Mouse (Mus musculus) limb, embryonic 10.5 days (tissue): ENCODE results near the gene Gpam. TPM values are rescaled to one million over a fixed set of nuclear protein-coding genes. Genes with fewer than 3 reads are reported as not detected.

Experiments
- DNase-seq: peaks from one replicate; pipeline ENCODE4 v3.0.0-alpha.2; 2017; ENCODE audit warnings: low spot score
- H3K27ac ChIP-seq: fragments of 300-500 bp; sonication (generic); 2 replicates; pipeline ENCODE4 v1.5.1; 2016; ENCODE audit warnings: mild to moderate bottlenecking
- H3K27me3 ChIP-seq: fragments of 300-500 bp; sonication (generic); 2 replicates; pipeline ENCODE4 v1.6.1; 2016; ENCODE audit warnings: low read depth, mild to moderate bottlenecking; ENCODE audit not compliant: poor library complexity, severe bottlenecking
- H3K36me3 ChIP-seq: fragments of 300-500 bp; sonication (generic); 2 replicates; pipeline ENCODE4 v1.6.1; 2016; ENCODE audit warnings: mild to moderate bottlenecking, moderate library complexity
- H3K4me1 ChIP-seq: fragments of 300-500 bp; sonication (generic); 2 replicates; pipeline ENCODE4 v1.6.1; 2016
- H3K4me3 ChIP-seq: fragments of 300-500 bp; sonication (generic); 2 replicates; pipeline ENCODE4 v1.5.1; 2016; ENCODE audit warnings: mild to moderate bottlenecking, moderate library complexity
- H3K9me3 ChIP-seq: fragments of 300-500 bp; sonication (generic); replicated peaks from 2 replicates; pipeline ENCODE4 v1.6.1; 2016; ENCODE audit warnings: mild to moderate bottlenecking
- WGBS: fragments of 180-500 bp; shearing (Covaris S2); methylation state at CpG from one replicate; pipeline ENCODE4 v1.1.7; 2016; 5-methylcytosine and 5-hydroxymethylcytosine counted together
- polyA plus RNA-seq: library from polyadenylated mRNA; unstranded; fragments of >200 nt; fragmentation: Nextera tagmentation; extraction: Ambion mirVana; gene quantifications from 2 replicates; pipeline ENCODE4 v1.2.1, GENCODE M21; 2016

Gpam gene
- polyA plus RNA-seq, 1 experiment from 2014 or later = 15.8 TPM

DNA sequence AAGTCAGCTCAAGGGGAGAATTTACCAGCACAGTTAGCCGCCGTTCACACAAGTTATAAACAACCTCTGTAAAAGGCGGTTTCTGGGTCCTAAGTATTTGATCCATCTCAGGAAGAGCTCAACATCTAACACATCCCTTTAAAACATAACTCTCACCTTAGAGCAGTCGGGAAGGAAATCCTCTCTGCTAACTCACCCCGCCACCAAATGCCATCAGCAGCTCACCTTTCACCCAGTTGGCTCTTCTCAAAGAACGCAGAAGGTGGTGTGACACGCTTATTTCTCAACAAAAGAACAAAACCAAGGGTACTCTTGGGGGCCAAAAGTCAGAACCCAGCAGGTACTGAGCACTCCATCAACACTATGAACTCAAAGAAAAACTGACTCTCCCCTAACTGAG lies 31.5 kb downstream of the Gpam start:
- WGBS = 94% methylated on average over 7 of the region's 7 CpGs
- Histone ChIP-seq H3K27me3 (no peaks in the 10 kb centered on the region), H3K9me3 (no peaks in the 10 kb centered on the region), H3K36me3 (peaks cover 25% of the 10 kb centered on the region), H3K4me3 (no peak overlapping the region), H3K27ac (no peak overlapping the region), H3K4me1 (peaks cover 16% of the 10 kb centered on the region)
- no peak for DNase-seq

DNA sequence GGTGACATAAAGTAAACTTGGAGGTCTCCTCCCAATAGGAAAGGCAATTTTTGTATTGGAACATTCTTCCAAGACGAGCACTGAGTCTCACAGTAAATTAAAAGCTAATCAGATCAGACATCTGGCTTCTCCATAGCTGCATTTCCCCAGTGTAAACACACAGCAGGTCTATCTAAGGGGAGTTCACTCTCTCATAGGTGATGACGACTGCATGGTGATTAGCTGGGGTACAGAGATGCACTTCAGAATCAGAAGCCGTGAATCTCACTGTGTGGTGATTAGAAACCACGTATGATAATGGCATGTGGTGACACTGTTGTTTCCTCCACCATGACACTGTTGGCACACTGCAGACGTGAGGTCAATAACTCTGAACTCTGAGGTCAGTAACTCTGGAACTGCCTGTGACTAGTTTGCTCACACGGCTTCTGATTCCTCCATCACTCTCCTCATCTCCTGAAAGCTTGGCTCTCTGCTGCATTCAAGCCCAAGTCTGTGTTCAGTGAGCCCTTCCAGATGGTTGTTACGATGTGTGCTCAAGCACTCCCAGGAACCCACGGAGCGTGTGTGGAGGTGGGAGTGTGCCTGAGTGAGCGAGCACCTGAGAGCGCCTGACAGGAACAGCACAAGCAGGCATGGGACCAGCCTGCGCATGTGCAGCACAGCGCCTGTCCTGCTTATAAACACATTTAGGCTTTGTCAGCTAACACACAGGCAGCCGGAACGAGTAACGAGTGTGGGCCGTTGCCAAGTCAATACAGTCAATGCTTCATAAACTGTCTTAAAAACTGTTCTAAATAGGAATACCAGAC lies 35.2 kb downstream of the Gpam start:
- Histone ChIP-seq H3K4me3 (no peak overlapping the region), H3K9me3 (no peaks in the 10 kb centered on the region), H3K36me3 (peaks cover 63% of the 10 kb centered on the region), H3K27me3 (no peaks in the 10 kb centered on the region), H3K27ac (no peak overlapping the region), H3K4me1 (no peaks in the 10 kb centered on the region)
- no peak for DNase-seq
- 92% methylated on average over 17 of the region's 17 CpGs for WGBS

DNA sequence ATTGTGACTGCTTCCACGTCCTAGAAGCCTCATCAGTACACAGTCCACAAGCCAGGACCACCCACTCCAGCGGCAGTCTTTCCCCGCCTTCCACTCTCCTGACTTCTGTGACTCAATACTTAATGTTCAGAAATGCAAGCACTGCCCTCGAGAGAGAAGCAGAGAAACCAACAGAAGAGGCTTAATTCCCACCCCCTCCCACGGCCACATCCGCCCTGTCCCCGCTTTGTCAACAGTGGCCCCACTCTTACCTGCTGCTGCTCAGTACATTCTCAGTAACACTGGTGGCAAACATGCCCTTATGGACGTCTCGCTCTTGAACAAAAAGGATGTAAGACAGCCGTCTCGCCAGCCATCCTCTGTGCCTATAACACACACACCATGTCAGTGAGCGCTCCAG lies 36.2 kb downstream of the Gpam start:
- no peak overlapping the region for H3K27ac ChIP-seq
- H3K27me3 ChIP-seq = no peaks in the 10 kb centered on the region
- no peak for DNase-seq
- H3K36me3 ChIP-seq = peaks cover 69% of the 10 kb centered on the region
- 93% methylated on average over 12 of the region's 12 CpGs for WGBS
- H3K9me3 ChIP-seq = no peaks in the 10 kb centered on the region
- H3K4me3 ChIP-seq = no peak overlapping the region
- H3K4me1 ChIP-seq = no peaks in the 10 kb centered on the region

DNA sequence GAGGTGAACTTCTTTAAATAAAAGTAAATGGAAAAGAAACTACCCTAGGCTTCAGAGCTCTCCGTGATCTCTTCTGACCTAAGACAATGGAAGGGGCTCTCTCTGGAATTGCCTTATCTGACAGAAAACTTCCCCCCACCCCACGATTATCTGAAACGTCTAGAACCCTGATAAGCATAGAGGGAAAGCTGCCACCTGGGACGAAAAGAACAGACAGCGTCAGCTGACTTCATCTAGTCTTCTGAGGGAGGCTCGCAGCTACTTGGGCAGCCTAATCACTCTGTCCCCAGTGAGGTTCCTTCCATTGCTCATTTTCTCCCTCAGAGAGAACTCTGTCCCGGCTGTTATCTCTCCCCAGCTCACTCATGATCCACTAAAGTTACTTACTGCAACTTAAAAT lies 36.9 kb downstream of the Gpam start:
- WGBS = 88% methylated on average over 7 of the region's 7 CpGs
- Histone ChIP-seq H3K36me3 (peaks cover 70% of the 10 kb centered on the region), H3K27me3 (no peaks in the 10 kb centered on the region), H3K9me3 (no peaks in the 10 kb centered on the region), H3K4me3 (no peak overlapping the region), H3K27ac (no peak overlapping the region), H3K4me1 (no peaks in the 10 kb centered on the region)
- no peak for DNase-seq

DNA sequence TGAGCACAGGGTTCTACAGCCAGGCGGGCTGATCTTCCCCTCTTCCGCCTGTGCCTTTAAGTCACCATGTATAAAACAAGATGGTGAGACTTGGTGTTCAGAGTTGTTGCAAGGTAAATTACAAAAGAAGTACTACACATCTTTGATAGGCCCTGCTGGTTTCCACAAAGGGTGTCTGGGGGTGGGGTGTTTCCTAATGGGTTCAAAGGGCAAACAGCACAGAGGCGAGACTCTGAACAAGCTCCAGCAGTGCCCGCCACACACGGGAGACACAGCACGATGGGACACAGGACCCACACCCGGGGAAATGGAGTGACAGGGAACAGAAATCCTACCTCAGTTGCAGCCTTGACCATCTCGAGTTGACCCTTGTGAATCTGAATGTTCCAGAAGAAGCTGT lies 39.3 kb downstream of the Gpam start:
- H3K27ac ChIP-seq = no peak overlapping the region
- no peaks in the 10 kb centered on the region for H3K4me1 ChIP-seq
- peaks cover 85% of the 10 kb centered on the region for H3K36me3 ChIP-seq
- H3K4me3 ChIP-seq = no peak overlapping the region
- DNase-seq = no peak
- 92% methylated on average over 8 of the region's 8 CpGs for WGBS
- H3K9me3 ChIP-seq = no peaks in the 10 kb centered on the region
- H3K27me3 ChIP-seq = no peaks in the 10 kb centered on the region

DNA sequence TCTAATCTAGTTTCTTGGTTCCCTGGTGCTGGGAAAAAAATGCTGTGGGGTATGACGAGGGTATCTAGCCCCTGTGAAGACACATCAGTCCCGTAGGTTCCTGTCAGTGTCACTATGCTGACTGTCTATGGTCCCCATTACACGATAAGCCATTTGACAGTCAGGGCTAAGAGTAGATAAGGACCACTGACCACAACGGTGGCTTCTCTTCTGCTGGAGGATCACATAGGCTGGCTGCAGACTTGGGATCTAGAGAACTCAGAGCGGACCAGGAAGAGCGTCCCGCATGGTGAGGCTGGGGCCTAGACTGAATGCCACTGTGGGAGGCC lies 41.2 kb downstream of the Gpam start:
- H3K4me3 ChIP-seq = no peak overlapping the region
- no peaks in the 10 kb centered on the region for H3K4me1 ChIP-seq
- no peaks in the 10 kb centered on the region for H3K9me3 ChIP-seq
- peaks cover 100% of the 10 kb centered on the region for H3K36me3 ChIP-seq
- no peak overlapping the region for H3K27ac ChIP-seq
- H3K27me3 ChIP-seq = no peaks in the 10 kb centered on the region
- DNase-seq = no peak
- 94% methylated on average over 7 of the region's 7 CpGs for whole genome bisulfite sequencing

DNA sequence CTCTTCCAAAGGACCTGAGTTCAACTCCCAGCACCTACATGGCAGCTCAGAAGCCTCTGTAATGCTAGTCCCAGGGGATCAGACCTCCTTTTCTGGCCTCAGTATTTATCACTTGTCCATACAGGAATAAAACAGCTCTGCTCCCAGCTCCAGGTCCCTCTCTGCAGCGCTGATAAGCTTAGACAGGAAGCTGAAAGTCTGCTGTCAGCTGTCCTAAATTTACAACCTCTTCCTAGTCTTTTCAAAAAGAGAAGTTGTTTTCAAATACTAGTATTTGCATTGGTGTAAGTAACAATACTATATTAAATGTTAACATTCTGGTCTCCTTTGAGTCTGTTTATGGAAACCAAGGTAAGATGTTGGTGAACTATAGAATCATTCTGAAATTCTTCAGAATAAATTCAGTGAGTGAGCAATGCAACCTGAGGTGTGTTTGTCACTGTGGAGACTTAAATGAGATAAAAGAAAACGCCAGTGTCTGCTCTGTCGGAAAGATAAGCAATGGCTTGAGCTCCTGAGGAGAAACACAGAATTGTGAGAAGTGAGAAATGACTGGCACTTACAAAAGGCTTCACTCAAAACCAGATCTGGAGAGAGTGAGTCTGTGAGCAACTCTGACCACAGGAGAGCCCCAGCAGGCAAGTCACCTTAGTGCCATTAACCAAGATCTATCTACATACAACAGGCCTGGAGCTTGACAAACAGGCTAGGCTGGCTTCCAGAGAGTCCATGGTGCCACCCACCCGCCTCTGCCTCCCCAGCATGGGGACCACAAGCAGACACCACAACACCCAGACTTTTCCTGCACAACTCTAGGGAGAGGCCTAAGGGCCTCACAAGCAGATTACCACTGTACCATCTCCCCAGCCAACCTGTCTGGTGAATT lies 41.8 kb downstream of the Gpam start:
- DNase-seq = no peak
- no peak overlapping the region for H3K4me3 ChIP-seq
- H3K36me3 ChIP-seq = peaks cover 98% of the 10 kb centered on the region
- no peaks in the 10 kb centered on the region for H3K9me3 ChIP-seq
- no peak overlapping the region for H3K27ac ChIP-seq
- no peaks in the 10 kb centered on the region for H3K27me3 ChIP-seq
- H3K4me1 ChIP-seq = no peaks in the 10 kb centered on the region
- WGBS = 85% methylated on average over 4 of the region's 4 CpGs

DNA sequence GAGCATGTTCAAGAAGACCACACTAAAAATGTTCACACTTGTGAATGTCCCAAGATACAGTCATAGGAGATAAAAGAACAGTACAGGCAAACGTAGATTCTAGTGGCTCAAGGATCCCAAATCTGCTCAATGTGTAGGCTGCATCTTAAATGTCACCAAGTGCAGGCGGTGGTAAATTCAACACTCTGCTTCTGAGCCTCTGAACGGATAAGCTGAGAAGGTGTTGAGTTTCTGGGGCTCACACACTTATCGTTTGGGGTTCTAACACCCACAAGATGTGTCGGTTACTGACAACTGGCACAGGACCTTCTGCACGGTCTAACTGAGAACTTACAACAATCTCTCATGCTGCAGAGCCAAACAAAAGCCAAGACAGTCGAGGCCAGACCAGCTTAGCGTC lies 50.2 kb downstream of the Gpam start:
- no peaks in the 10 kb centered on the region for H3K9me3 ChIP-seq
- WGBS = 87% methylated on average over 8 of the region's 8 CpGs
- H3K36me3 ChIP-seq = peaks cover 92% of the 10 kb centered on the region
- H3K27me3 ChIP-seq = no peaks in the 10 kb centered on the region
- DNase-seq = no peak
- H3K4me3 ChIP-seq = no peak overlapping the region
- H3K4me1 ChIP-seq = no peaks in the 10 kb centered on the region
- H3K27ac ChIP-seq = no peak overlapping the region

DNA sequence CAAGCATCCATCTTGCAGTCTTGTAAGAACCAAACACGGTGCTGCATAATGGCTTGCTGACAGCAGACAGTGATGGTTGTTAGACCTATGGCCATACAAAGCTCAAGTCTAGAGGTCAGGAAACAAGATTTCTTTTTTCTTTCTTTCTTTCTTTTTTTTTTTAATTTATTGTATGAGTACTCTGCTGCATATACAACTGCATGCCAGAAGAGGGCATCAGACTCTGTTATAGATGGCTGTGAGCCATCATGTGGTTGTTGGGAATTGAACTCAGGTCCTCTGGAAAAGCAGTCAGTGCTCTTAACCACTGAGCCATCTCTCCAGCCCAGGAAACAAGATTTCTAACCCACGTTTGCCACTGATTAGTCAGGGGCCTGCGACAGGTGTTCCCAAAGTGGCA lies 54.0 kb downstream of the Gpam start:
- Histone ChIP-seq H3K27me3 (no peaks in the 10 kb centered on the region), H3K27ac (no peak overlapping the region), H3K4me3 (no peak overlapping the region), H3K4me1 (no peaks in the 10 kb centered on the region), H3K9me3 (no peaks in the 10 kb centered on the region), H3K36me3 (peaks cover 93% of the 10 kb centered on the region)
- WGBS = 92% methylated on average over 3 of the region's 3 CpGs
- no peak for DNase-seq

DNA sequence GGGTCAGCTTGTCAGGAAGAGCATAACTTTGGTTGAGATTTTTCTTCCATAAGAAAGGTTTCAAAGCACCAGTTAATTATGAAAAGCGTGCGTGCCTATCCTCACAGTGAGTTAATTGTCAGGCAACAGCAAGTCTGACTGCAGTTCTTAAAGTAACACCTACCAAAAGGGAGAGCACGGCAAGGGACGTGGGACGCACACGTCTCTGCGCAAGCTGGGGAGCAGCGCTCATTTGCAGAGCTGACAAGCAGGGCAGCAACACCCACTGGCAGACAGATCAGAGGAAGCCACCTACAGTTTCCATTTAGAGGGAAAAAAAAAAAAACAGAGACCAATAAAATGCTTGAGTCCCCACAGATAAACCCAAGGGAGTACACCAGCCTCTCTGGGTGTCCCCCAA lies 58.0 kb downstream of the Gpam start:
- DNase-seq = no peak
- H3K4me3 ChIP-seq = no peak overlapping the region
- WGBS = 93% methylated on average over 8 of the region's 8 CpGs
- H3K27ac ChIP-seq = no peak overlapping the region
- H3K4me1 ChIP-seq = no peaks in the 10 kb centered on the region
- no peaks in the 10 kb centered on the region for H3K9me3 ChIP-seq
- peaks cover 57% of the 10 kb centered on the region for H3K36me3 ChIP-seq
- H3K27me3 ChIP-seq = no peaks in the 10 kb centered on the region

DNA sequence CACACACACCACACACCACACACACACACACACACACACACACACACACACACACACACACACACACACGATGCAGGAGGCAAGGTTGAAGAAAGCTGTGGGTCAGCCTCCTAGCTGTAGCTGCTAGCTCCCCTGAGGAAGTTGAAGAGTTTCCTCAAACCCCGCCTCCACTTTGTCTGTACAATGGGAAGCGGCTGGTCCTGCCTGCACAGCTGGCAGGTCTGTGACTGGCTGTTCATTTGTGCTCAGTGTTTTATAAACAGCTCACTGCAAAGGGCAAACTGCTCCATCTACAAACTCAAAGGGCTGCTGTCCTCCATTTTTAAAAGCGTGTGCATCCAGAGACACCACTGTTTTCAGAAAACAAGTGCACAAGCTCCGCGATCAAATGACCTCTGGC lies 63.8 kb downstream of the Gpam start:
- no peak for DNase-seq
- WGBS = 58% methylated on average over 6 of the region's 6 CpGs
- no peak overlapping the region for H3K27ac ChIP-seq

DNA sequence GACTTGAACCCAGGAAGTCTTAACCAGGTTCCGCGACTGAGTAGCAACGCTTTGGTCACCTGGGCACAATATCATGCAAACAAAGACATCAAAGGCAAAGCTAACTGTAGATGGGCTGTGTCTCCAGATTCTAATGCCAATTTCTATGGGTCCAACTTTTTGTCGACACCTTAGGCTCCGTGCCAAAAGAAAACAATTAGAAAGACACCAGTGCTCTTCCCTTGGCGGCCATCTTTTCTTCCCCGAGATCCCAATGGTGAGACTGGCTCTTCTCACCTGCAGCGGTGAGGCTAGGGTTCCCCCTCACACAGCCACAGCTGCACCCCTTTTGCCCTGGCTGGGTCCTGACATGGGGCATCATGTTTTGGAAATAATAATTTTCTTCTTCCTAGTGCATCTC lies 64.5 kb downstream of the Gpam start:
- 89% methylated on average over 8 of the region's 8 CpGs for WGBS
- H3K27me3 ChIP-seq = no peaks in the 10 kb centered on the region
- no peaks in the 10 kb centered on the region for H3K36me3 ChIP-seq
- DNase-seq = no peak
- no peaks in the 10 kb centered on the region for H3K9me3 ChIP-seq
- H3K4me1 ChIP-seq = peaks cover 10% of the 10 kb centered on the region
- no peak overlapping the region for H3K4me3 ChIP-seq
- H3K27ac ChIP-seq = no peak overlapping the region

More for the DNA sequence above, 63.8 kb downstream of the Gpam start:
- Histone ChIP-seq H3K36me3 (peaks cover 3% of the 10 kb centered on the region), H3K4me3 (no peak overlapping the region), H3K4me1 (peaks cover 10% of the 10 kb centered on the region), H3K9me3 (no peaks in the 10 kb centered on the region), H3K27me3 (no peaks in the 10 kb centered on the region)

DNA sequence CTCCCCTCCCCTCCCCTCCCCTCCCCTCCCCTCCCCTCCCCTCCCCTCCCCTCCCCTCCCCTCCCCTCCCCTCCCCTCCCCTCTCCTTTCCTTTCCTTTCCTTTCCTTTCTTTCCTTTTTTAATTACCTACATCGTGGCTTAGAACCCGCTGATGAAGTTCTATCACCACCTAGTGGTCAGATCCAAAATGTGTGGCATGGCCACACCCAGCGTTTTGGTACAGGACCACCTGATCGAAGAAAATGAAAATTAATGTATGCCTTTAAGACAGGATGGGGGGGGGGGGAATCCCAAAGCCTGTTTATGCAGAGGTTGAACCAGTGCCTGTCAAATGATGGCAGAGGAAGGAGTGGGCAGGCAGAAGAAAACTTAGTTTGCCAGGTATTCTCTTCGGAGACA lies 65.1 kb downstream of the Gpam start:
- no peaks in the 10 kb centered on the region for H3K36me3 ChIP-seq
- no peak overlapping the region for H3K4me3 ChIP-seq
- no peaks in the 10 kb centered on the region for H3K9me3 ChIP-seq
- H3K27me3 ChIP-seq = no peaks in the 10 kb centered on the region
- WGBS = 31% methylated on average over 5 of the region's 5 CpGs
- H3K27ac ChIP-seq = no peak overlapping the region
- DNase-seq = peak; percentile 47
- peaks cover 10% of the 10 kb centered on the region for H3K4me1 ChIP-seq
